Mouse (Mus musculus): ENCODE results near the gene Lect2. TPM values are rescaled to one million over a fixed set of nuclear protein-coding genes. Genes with fewer than 3 reads are reported as not detected.
A peak's percentile ranks its signal among the peaks of the same experiment; 100 is the strongest.

The Lect2 gene
- polyA plus RNA-seq (2012; rRNA removed): 0.74 and 1.7 TPM in 2 replicates

DNA sequence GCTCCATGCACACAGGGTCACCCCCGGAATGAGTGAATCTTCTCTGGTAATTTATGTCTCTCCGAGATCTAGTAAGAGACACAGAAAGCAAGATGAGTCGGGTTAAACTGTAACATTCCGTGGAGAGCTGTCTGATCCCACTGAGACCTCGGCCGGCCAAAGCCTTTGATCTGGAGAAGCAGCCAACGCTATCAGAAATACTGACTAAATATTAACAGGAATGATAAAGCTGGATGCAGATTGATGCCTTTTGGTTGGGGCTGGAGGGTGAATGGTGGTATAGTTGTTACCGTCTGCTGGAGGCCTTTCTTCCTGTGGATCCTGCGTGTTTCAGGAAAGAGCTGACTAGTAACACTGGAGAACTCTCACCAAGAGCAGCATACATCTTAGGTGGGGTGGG lies at the start of gene Lect2:
Gene Lect2, minus strand, starts transcription at position 102 of the 400 bp plus-strand sequence.
- WGBS: 36% methylated on average over 9 of the region's 9 CpGs
- DNase-seq (ENCODE audit: low read depth, low spot score): no peak

DNA sequence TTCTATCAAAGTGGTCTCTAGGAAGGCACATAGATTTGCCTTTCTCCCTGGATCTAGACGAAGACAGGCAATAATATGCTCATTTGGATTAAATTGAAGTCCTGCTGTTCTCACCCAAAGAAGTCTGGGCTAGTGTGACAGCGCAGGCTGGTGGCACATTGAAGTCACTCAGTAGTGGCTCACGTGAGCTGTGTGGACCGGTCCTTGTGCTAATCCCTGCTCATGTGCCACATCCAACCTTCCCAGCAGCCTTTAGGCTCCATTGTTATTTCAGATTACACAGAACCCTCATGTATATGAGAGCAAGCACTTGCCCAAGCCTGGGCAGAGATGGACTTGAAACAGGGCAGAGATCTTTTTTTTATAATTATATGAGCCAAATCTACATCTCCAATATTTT lies 49.0 kb upstream of the Lect2 start:
- DNase-seq (ENCODE audit: low read depth, low spot score): no peak
- WGBS: 79% methylated on average over 4 of the region's 4 CpGs

DNA sequence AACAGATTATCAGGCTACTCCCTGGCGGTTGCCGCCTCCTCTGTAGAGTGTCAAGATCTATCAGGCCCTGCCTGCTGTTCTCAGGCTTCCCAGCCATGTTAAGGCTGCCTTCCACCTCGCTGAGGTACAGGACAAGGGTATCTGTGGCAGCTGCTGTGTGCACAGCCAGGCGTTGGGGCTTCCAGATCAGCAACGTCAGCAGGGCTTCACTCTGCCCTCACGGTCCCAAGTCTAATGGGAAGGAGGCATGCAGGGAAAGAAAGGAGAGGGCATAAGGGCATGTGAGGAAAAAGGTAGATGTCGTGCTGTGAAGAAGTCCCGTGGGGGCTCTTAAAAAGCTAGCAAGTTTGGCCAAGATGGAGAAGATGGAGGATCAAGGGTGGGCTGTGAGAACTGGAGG lies 46.9 kb upstream of the Lect2 start:
- DNase-seq (ENCODE audit: low read depth, low spot score): no peak
- 86% methylated on average over 8 of the region's 8 CpGs for WGBS

DNA sequence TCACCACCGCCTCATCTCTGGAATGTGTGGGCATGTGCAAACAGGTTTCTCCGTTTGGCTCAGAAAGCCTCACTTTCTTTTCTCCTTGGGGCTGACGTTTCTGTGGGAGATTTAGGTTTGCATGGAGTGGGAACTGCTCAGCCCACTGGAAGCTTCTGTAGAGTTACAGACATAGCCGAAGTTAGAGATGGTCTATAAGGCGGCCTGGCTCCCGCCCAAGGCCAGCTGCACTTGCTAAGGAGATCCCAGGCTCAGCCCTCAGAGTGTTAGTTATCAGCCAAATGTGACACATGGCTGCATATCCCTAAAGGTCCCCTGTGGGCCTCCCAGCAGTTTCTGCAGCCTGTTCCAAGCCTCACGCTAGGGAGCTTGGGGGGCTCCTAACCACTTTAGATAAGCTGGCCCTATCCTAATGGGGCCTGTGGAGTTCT lies 45.7 kb upstream of the Lect2 start:
- WGBS: 83% methylated on average over 7 of the region's 7 CpGs
- DNase-seq (ENCODE audit: low read depth, low spot score): no peak

DNA sequence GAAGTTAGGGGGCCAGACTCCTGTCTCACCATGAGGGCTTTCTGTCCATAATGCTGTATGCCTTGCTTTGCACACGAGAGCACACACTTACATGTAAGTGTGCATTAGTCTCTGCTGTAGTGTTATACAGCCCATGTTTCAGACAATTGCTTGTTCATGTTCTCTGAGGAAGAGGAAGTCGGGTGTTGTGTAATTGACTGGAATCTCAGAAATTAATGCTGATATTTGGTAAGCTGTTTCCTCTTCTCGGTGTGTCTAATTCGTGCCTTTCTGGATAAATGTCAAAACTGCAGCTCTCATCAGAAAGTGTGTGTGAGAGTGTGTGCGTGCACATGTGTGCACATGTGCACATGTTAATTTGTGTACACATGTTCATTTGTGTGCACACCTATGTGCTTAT lies 44.9 kb upstream of the Lect2 start:
- 72% methylated on average over 5 of the region's 5 CpGs for WGBS

DNA sequence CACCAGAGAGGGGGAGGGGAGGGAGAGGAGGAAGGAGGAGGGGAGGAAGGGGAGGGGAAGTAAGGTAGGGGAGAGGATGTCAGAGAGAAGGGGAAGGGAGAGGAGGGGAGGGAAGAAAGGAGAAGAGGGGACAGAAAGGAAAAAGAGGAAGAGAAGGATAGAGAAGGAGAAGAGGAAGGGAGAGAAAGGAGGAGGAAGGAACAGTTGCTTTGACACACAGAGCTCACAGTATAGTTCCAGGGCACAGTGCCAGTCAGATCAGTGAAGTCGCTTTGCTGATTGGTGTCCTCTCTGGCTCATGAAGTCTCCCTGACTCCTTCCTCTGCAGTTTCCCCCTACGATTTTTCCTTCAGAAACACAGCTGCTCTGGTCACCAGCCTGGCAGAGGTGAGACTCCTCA lies 43.6 kb upstream of the Lect2 start:
- WGBS: 32% methylated on average over 2 of the region's 2 CpGs
- DNase-seq (ENCODE audit: low read depth, low spot score): no peak

More for the DNA sequence above, 44.9 kb upstream of the Lect2 start:
- DNase-seq (ENCODE audit: low read depth, low spot score): no peak

DNA sequence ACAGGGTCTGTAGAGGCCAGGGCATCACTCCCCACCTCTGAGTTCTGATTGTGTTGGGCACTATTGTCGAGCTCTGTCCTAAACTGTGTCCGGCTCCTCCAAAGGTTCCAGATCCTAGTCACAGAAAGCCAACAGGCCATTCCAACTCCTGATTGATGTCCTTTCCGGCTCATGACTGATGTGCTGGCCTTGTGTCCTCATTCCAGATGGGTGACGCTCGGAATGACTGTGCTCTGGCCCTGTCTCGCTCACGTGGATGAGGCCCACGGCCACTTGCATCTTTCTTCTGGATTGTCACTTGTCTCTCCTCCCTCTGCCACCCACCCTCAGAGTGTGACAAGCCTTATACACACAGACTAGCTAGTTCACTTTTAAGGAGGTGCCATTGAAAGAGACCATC lies 42.9 kb upstream of the Lect2 start:
- 90% methylated on average over 8 of the region's 8 CpGs for WGBS
- no peak for DNase-seq (ENCODE audit: low read depth, low spot score)

DNA sequence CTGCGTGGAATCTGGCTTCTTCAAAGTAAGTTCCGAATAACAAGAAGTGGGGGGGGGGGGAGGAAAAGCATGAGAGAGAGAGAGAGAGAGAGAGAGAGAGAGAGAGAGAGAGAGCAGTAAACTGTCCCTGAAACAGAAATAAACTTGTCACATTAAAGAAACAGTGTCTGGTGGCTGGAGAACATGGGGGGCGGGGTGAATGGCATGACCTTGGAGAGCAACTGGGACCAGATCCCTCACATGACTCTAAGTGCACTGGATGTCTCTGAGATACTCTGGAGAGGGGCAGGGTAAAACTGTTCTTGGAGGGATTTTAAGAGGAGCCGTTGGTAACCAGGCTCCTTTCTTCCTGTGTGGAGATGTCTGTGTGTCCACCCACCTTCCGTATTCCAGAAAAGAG lies 41.9 kb upstream of the Lect2 start:
- DNase-seq (ENCODE audit: low read depth, low spot score): no peak
- 81% methylated on average over 5 of the region's 5 CpGs for WGBS

DNA sequence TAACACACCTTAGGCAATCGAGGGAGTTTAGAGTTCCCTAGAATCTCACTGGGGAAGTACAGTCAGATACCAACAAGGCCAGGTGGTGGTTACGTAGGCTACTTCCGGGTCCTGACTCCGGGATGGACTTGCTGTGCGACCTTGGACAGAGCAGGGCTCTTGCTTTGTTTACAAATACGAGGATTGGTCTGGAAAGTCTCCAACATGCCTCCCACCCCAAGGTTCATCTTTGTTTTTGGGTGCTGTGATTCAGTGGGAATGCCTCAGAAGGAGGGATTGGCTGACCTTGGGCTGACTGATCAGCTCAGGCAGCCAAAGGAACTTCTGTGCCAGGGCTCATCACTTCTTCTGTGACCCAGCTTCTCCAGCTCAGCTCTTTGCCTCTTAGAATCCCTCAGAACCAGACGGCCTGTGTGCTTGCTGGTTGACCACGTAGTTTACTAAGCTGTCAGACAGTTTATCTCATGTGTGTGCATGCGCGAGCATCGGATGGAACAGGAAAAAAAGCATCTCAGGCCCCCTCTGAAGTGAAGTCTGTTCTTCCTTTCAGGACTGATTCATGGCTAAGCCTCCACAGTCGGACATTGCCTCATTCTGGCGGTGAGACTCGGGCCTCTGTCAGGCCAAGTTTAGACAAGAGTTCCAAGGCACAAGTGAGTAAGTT lies 40.3 kb upstream of the Lect2 start:
- DNase-seq (ENCODE audit: low read depth, low spot score): peak; percentile 48
- WGBS: 41% methylated on average over 14 of the region's 14 CpGs

DNA sequence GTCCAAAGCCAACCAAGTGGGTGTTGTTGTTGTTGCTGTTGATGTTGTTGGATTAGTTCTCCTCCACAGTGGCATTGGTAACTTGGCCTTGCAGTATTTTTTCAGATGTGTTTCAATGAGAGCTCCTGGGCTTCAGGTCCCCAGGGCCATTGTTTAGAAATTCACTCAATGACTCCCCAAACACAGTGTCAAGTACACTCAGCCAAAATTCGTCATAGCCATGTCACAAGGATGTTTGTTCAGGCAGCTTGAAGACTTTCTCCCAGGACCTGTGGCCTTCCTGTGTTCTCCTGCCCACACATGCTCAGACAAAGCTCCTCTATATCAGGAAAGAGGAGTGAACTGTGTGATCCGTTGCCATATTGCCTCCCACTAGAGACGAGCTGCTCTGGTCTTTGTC lies 37.7 kb upstream of the Lect2 start:
- no peak for DNase-seq (ENCODE audit: low read depth, low spot score)
- 86% methylated on average over 3 of the region's 3 CpGs for WGBS

DNA sequence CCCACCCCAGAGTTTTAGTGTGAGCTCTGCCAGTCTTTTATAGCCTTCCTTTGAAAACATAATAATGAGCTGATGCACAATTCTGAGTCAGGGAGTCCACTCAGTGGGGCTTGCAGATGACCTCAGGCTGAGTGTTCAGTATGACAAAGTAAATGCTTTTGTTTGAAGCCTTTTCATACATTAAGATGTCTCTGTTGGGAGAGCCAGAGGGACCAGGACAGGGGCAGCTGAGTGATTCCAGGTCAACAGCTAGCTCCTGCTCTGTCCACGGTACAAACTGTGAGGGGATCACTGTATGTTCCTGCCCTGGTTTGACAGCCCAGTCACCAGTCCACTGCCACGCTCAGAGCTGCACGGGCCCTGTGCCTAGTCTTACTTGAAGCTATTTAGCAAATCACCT lies 34.4 kb upstream of the Lect2 start:
- WGBS: 68% methylated on average over 3 of the region's 3 CpGs
- DNase-seq (ENCODE audit: low read depth, low spot score): no peak

DNA sequence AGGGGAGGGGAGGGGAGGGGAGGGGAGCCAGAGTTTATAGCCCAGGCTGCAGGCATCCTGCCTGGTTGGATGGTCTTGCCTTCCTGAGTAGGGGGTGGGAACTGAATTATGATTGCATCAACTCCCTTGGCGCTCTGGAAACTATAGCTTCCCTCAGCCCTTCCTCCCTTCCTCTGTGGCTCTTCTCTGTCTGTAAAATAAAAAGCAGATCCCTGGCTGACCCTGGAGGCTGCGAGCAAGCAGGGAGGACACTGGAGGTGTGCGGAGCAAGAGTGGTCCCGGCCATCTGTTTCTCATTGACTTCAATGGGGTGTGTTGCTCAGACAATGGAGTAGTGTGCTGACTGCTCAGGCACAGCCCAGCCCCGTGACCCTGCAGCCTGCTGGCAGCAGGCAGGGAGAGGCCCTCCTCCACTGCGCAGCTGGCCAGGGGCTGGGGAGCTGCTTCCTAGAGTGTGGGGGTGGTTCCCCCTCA lies 33.7 kb upstream of the Lect2 start:
- DNase-seq (ENCODE audit: low read depth, low spot score): no peak
- 10% methylated on average over 6 of the region's 6 CpGs for WGBS

DNA sequence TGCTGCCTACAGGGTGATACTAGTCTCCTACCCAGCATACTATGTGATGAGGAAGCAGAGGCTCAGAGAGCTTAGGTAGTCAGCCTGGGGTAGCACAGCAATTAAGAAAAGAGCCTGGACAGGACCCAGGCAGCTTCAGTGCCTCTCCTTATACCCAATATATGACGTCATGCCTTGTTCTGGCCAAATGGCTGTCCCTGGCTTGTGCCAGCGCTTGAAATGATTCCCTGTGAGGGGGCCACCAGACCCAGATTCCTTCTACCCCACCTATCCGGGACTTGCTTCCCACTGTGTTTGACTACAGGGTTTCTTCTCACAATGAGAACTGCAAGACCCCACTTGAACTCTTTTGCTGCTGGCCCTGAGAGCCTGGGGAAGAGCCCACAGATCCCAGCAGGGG lies 33.2 kb upstream of the Lect2 start:
- DNase-seq (ENCODE audit: low read depth, low spot score): no peak
- 40% methylated on average over 3 of the region's 3 CpGs for WGBS

DNA sequence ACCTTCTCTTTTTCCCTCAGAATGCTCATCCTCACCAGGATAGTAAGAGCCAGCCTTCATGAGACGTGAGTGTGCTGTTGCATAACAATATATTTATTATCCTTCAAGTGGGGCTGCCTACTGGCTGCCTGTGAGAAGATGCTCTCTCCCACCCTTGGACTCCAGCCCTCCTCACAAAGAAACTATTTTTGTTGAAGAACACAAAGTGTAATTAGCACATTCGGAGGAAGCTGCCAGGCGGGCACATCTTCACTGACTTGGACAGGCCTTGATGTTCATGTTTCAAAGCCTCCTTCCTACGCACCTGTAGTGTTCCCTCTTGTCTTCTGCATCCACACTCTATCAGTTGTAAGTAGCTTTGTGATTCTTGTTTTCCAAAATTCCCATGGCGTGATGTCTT lies 32.1 kb upstream of the Lect2 start:
- WGBS: 84% methylated on average over 5 of the region's 5 CpGs
- DNase-seq (ENCODE audit: low read depth, low spot score): no peak

DNA sequence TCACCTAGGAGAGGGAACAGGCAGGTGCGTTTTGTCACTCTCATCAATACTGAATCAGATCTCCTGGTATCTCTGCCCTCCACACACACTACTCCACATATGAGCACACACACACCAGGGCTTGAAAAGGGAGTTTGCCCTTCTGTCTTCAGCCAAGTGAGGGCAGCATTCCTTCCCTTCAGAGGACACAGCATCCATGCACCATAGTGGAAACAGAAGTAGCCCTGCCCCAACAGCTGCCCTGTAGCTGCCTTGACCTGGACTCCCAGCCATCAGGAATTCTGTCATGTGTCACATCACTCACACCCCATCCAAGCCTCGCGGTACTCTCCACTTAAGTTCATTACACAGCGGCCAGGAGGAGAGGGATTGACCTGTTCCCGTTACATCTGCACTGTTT lies 29.8 kb upstream of the Lect2 start:
- WGBS: 88% methylated on average over 5 of the region's 5 CpGs

DNA sequence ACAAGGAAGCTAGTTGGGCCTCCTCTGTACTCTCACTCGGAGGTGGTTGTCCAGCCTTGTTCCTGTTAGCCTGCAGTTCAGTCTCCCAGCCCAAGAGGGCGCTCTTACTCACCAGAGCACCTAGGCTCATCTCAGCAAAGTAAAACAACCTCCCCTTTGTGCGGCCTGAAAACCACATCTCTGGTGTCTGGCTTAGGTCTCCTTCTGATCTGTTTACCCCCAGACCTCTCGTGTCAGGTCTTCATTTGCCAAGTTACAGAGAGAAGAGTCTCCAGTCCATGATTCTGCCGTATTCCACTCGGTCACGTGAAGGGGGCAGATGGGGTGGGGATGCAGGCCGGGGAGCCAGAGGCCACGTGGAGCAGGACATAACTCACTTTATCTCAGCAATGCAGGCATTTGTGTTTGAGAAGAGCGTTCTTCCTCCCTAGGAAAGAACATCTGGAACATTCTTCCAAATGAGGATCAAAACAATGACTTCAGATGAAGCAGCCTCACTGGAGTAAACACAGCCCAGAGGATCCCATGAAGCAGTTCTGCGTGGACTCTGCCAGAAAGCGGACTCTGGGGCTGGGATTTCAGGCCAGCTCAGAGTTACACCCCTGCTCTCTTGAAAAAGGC lies 27.5 kb upstream of the Lect2 start:
- WGBS: 44% methylated on average over 12 of the region's 12 CpGs
- peak; percentile 38 for DNase-seq (ENCODE audit: low read depth, low spot score)

More for the DNA sequence above, 29.8 kb upstream of the Lect2 start:
- DNase-seq (ENCODE audit: low read depth, low spot score): no peak

DNA sequence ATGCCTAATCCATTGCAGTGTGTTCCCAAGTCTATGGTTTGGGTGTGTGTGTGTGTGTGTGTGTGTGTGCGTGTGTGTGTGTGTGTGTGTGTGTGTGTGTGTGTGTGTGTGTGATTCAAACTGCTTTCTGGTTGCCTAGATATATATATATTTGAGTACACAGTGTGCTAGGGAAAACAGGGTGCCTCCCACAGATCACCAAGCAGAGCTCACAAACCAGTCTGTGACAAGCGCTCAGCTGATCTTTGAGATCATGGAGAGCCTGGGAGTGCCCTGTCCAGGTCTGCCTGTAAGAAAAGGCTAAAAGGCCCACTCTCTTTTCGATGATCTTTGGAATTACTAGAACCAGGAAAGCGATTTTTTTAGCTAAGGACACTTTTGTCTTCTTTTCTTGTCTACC lies 26.8 kb upstream of the Lect2 start:
- 73% methylated on average over 4 of the region's 4 CpGs for WGBS
- DNase-seq (ENCODE audit: low read depth, low spot score): no peak

DNA sequence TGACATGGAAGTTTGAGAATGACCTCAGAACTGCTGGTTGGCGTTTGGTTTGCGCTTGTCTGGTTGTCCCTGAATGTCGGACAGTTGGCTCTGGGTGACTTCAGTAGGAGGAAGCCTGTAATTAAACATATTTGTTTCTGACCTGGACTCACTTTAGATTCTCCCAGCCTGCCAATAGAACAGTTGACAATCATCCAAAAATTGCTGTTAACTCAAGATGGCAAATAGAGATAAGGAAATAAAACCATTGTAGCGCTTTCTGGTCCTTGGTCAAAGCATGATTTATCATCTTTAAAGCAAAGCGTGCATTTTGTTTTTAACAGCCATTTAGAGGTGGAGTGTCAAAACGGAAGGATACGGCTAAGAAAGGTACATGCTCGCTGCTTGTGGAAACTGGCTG lies 23.3 kb upstream of the Lect2 start:
- WGBS: 39% methylated on average over 8 of the region's 8 CpGs
- DNase-seq (ENCODE audit: low read depth, low spot score): no peak

DNA sequence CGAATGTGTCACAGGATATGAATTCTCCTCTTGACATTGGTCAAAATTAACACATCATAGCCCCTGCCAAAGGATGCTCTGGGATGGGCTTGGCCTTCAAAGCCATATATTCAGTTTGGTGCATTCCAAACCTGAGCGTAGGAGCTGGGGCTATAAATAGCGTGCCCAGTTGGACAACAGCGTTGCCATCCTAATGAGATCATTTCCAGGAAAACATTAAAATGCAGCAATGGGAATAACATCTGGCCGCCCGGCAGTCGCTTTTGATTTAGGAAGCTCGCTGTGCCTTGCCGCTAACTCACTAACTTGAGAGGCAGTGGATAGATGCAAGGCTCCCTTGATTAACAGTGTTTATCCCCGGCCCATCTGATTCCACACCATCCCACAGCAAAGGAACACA lies 18.0 kb upstream of the Lect2 start:
- 69% methylated on average over 10 of the region's 10 CpGs for WGBS
- DNase-seq (ENCODE audit: low read depth, low spot score): no peak

DNA sequence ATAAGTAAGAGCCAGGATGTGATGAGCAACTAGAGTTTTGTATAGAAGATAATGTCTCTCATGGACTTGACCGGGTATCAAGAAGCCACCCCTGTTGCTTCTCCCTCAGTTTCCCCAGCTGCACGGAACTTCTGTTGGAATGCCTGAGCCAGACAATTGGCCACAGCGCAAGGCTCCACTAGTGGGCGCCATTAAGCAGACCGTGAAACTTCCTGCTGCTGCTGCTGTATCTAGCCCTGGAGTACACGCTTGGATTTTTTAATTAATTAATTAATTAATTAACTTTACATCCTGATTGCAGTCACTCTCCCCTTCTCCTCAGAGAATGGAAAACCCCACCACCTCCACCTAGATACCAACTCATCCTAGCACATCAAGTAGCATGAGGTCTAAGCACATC lies 14.8 kb upstream of the Lect2 start:
- DNase-seq (ENCODE audit: low read depth, low spot score): no peak
- WGBS: 36% methylated on average over 6 of the region's 6 CpGs

DNA sequence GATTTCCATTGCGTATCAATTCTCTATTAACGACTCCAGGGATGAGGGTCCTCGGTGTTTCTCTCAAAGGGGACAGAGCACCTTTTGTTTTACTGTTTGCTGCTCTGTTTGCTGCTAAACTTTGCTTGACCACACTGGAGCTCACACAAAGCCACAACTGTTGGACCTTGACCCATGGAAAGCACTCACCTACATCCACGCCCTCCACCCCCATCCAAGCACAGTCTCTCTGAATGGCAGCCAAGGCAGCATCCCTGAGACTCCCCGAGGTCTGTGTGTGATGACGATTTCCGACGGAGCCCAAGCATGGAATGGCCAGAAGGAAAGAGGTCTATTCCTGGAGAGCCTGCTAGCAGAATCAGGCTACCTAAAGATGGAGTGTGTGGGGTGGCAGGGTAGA lies 12.8 kb upstream of the Lect2 start:
- no peak for DNase-seq (ENCODE audit: low read depth, low spot score)

More for the DNA sequence above, 12.8 kb upstream of the Lect2 start:
- WGBS: 40% methylated on average over 8 of the region's 8 CpGs
